Mouse (Mus musculus): ENCODE results near the gene Bst2.
"Not testable (repeated sequence)": the region's sequence is repeated elsewhere in the genome, so short reads cannot be mapped to it uniquely, and the experiment has no call there.

Gene Bst2

DNA sequence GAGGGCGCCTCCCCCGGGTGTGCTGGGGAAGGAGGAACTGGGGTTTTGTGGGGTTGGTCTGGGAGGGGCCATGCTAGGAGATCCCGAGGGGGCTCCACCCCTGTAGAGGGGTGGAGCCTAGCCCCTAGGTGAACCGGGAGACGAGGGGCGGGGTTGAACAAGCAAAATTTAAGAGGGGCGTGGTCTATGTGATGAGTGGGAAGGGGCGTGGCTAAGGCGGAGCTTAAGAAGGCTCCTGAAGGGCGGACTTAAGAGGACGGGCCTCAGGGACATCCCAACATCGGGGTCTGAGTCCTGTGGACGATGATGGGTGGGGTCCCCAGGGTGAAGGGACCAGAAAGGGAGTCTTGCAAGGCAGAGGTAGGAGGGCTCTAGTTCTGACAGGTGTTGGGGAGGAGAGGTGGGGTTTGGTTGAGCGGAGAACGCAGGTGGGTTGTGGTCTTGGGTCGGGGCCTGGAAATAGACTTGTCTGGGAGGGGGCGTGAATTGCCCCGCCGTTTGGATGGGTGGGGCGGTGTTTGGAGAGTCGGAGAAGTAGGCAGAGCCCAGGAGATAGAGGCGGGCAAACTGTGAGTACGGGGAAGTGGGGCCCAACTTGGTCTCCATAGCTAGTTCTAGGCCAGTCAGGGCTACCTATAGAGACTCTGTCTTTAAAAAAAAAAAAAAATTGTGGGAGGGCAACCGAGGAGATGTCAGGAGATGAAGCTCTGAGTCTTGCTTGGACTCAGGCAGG is 21.9 kb upstream of the Bst2 start:
- no peak for DNase-seq (ENCODE audit: low spot score)

DNA sequence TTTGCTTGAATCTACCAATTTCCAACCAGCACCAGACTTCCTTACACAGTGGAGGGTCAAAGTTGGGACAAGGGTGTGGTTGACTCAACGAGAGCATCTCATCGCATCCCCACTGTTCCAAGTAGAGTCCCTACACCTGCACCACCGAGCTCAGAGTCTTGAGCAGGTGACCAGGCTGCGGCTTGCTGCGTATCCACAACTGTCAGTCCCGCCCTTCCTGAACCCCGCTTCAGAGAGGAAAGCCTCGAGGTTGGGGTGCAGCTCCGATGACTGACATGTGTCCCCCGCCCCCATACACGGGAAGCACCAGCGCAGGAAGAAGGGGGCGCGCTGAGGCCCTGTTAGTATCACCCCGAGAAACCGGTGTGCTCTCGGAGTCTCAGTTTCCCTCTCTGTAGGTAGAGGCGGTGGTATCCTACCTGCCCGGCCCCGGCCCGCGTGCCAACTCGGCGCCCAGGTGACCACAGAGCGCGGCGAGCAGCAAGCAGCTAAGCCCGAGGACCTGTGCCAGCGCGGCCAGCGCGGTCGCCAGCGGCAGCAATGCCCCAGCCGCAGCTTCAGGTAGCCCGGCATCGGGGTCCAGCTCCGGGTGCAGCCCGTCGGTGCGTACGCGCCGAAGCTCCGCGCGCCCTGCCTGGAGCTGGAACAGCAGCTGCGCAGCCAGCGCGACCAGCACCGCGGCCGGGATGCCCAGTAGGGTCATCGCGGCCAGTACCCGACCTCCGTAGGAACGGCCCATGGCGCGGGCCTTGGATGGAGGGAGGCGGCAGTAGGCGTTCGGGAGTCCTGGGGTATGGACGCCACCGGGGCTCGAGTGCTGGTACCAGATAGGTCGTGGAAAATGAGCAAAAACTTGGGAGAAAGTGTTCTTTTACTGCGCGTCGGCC is 21.1 kb upstream of the Bst2 start, which contains the start of gene Tmem221:
Tmem221 (minus strand) TSS at position 801 of the 887 bp plus-strand sequence.
- no peak for DNase-seq (ENCODE audit: low spot score)

DNA sequence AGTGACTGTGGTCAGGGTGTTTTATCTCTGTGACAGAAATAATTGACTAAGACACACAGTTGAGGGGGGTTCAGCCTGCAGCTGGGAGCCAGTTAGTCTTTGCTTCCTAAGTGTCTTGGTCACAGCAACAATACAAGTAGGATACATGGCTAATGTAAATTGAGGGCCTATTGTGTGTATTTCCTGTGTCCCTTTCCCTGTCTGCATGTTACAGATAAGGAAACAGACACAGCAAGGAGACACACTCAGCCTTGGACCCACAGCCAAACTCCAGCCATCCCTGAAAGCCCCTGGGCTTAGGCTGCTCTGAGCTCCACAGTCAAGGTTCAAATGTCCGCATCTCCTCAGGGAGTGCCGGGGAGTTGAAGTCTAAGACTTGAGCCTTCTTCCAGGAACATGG is 17.4 kb upstream of the Bst2 start:
- DNase-seq (ENCODE audit: low spot score), result no peak

- DNase-seq (ENCODE audit: low spot score), result no peak
Measured at GRCm38 (mm10) chr8:71554001-71554400, 16.7 kb upstream of the Bst2 start.

GRCm38 (mm10) chr8:71552770-71553169 is 15.5 kb upstream of the Bst2 start:
- DNase-seq (ENCODE audit: low spot score), result no peak

DNA sequence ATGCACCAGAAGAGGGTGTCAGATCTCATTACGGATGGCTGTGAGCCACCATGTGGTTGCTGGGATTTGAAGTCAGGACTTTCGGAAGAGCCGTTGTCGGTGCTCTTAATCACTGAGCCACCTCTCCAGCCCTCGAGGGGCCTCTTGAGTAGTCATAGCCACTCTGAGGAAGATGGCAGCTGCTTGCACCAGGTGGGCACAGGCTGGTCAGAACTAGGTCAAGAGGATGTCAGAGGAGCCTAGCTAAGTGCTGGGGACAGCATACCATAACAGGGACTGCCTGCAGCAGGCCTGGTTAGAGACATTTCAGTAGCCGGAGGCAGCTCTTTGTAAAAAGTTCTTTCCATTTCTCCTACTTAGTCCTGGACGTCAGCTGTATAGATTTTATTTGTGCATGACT is 13.5 kb upstream of the Bst2 start:
- DNase-seq (ENCODE audit: low spot score), result no peak

GRCm38 (mm10) chr8:71547590-71547989 is 10.3 kb upstream of the Bst2 start:
- no peak for DNase-seq (ENCODE audit: low spot score)

- DNase-seq (ENCODE audit: low spot score), result no peak
Measured at GRCm38 (mm10) chr8:71545053-71545452, 7.8 kb upstream of the Bst2 start.

DNA sequence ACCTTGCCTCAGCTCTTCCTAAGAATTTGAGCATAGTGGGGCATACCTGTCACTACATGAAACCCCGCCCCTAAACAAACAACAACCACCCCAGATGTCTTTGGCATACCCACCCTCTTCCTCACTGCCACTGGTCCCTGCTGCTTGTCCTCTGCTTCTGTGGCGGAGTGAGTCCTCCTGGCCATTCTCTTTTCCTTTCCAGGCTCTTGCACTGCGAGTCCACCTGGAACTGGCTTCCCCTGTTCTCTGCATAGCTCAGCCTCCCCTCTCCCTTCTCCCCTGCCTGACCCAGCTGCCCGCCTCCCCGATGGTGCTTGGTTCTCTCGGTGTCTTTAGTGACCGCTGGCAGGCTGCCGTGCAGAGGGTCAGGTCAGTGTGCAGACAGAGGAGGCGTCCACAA is 6.5 kb upstream of the Bst2 start:
- DNase-seq (ENCODE audit: low spot score), result no peak

- peak; percentile 100 for DNase-seq (ENCODE audit: low spot score)
Measured at GRCm38 (mm10) chr8:71542632-71543343, 5.5 kb upstream of the Bst2 start, which contains the start of gene Mvb12a. Gene Mvb12a, plus strand, starts transcription at chr8:71542922.

- peak; percentile 54 for DNase-seq (ENCODE audit: low spot score)
Measured at GRCm38 (mm10) chr8:71535663-71536062, 1.6 kb downstream of the Bst2 start.

DNA sequence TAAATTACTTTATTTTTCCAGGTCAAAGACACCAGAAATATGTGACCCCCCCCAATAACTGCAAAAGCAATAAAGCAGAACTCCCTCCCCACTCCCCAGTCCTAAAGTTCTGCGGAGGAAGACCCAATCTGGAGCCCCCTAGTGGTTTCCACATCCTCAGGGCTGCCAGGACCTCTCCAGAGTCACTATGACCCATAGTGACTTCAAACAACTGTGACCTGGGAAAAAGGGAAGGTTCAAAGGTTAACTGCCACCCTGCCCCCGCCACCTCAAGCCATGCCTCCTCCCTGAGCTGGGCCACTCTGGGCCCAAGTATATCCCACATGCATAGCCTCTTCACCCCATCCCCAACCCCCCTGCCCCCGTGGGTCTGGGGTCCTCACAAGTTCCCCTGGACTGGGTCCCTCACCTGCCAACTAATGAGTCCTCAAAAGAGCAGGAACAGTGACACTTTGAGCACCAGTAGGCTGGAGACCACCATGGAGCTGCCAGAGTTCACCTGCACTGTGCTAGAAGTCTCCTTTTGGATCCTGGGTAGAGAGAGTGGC is 2.9 kb downstream of the Bst2 start:
- no peak for DNase-seq (ENCODE audit: low spot score)

DNA sequence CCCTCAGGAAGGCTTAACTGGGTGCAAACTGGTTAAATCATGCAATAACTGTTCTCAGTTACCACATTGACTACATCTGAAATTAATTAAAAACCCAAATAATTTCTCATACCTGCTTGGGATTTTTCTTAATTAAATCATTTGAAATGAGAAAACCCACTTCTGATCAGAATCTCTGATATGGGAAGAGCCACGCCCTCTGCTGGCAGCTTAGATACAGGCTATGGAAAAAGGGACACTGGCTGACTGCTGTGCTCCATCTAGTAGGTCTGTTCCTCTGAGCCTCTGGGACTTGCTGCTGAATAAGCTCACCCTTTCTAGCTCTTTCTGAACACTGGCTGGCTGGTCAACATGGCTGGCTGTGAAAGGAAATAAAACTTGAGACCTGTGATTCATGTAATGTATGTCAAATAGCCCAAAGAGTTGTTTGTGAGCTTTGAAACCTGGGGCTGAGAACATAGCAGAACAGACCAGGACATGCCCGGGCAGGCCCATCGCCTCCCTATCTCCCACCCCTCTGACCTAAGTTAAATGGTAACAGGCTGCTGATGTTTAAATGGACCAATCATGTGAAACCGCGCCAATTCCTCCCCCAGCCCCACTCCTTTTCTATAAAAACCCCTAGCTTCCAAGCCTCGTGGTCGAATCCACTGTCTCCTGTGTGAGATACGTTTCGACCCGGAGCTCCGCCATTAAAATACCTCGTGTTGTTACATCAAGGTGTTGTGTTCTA is 6.4 kb downstream of the Bst2 start:
- not testable (repeated sequence) for DNase-seq (ENCODE audit: low spot score)

DNA sequence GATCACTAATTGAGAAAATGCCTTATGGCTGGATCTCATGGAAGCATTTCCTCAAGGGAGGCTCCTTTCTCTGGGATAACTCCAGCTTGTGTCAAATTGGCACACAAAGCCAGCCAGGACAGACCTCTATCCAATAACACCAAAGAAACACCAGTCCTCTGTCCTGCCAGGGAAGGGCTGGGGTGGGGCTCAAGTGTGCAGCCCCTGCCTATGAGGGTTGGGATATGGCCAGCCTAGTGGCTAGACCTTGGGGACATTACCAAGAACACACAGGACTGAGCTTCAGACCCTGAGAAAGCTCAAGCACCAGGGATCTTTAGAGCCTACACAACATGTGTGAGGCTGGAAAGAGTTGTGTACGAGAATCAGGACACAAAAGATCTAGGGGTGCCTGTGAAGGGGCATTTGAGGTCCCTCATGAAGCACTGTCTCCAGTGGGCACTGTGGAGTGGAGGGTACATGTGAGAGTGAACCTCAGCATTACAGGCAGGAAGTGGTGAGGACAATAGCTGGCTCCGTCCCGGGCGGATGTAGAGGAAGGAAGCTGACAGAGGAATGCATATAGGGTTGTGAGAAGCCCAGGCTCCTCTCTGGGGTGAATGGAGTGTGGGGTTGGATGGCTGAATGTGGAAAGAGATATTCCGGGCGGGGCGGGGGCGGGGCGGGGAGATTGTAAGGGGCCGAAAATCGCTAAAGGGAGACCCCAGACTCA is 8.7 kb downstream of the Bst2 start:
- no peak for DNase-seq (ENCODE audit: low spot score)

- no peak for DNase-seq (ENCODE audit: low spot score)
Measured at GRCm38 (mm10) chr8:71527162-71527870, 9.9 kb downstream of the Bst2 start.

- no peak for DNase-seq (ENCODE audit: low spot score)
Measured at GRCm38 (mm10) chr8:71526272-71526671, 11.0 kb downstream of the Bst2 start.

DNA sequence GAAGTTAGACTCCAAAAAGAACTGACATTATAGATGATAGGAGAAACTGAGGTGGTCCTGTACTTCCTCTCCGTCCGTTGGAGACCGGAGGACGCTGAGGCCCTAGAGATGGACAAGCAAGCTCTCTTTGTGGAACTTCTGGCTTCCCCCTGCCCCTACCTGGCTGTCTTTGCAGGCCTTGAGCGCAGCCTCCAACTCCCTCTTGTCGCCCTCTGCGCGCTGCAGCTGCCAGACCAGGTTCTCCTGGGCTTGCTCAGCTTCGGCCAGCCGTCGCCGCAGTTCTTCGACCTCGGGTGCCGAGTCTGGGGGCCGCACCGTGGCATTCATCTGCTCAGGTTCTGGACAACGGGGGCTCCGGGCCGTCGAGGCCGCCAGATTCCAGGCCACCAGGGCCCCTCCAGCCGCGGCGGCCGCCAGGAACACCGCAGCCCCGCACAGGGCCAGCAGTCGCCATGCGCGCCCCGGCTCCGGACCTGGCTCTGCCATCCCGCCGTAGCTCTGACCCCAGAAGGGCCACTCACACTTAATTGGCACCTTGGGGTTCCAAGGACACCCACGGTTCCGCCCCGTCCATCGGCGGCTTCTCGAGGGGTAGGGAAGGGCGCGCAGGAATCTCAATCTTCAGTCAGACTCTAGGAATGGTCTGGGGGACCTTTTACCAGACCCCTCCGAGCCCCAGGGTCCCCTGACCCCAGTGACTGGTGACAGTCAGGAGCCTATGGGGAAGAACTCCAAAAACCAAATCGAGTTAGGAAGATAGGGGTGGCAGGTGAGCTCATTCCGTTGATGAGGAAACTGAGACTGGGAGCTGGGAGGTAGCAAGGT is 11.8 kb downstream of the Bst2 start, which contains the start of gene Ccdc194:
Ccdc194 (minus strand) TSS at position 486 of the 825 bp plus-strand sequence.
- no peak for DNase-seq (ENCODE audit: low spot score)

DNA sequence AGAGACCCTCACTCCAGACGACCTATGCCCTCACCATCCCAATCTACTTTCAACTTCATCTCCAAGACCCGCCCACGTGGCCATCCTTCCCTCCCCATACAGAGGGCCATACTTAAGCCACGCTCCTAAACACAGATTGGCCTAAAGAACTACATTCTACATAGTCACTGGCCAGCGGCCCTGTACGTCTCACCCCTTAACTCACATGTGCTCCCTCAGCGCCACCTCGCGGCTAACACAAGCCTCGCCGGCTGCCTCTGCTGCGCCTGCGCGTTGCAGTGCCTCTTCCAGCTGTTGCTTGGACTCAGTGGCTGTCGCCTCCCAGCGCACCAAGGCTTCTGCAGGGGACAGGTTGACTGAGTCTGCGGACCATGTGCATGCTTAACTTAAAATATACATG is 15.6 kb downstream of the Bst2 start:
- peak; percentile 99 for DNase-seq (ENCODE audit: low spot score)
